8 mouse cellular contexts compared by ENCODE assay signal in genomic region chr6:34346096-34346898, GRCm38 (mm10). TPM values are rescaled to one million over a fixed set of nuclear protein-coding genes. Genes with fewer than 3 reads are reported as not detected.
DNase-seq lines count a peak whose midpoint lies in the region; ATAC-seq lines count a peak whose summit lies in the region.

No protein-coding gene starts in this region.

- H3K9me3 ChIP-seq in hindbrain, embryonic 15.5 days, result no peaks in the 10 kb centered on the region

- H3K27me3 ChIP-seq in hindbrain, embryonic 15.5 days, result no peaks in the 10 kb centered on the region

- DNase-seq in T-cell, adult 2 months (ENCODE audit: low spot score), result peak; percentile 68
- peak; percentile 66 to 77 for DNase-seq in cerebellum, postnatal 25 days
- DNase-seq in gastrocnemius, adult 18-20 months (ENCODE audit: low spot score), result peak; percentile 76
- DNase-seq in layer of hippocampus, postnatal 36 days, result peak; percentile 64 to 68
- DNase-seq in right cerebral cortex, postnatal 14 days, result peak; percentile 78
- peak; percentile 61 to 76 for DNase-seq in urinary bladder, postnatal 4 days (ENCODE audit: low spot score in 2 of 2)

- H3K4me1 ChIP-seq in hindbrain, embryonic 15.5 days (replicated peaks), result 0 out of 2 replicates have a peak, but pooled peaks cover 4% of the 10 kb centered on the region

- H3K36me3 ChIP-seq in hindbrain, embryonic 15.5 days, result no peaks in the 10 kb centered on the region

- no peak overlapping the region for H3K9ac ChIP-seq in hindbrain, embryonic 15.5 days

- H3K27ac ChIP-seq in hindbrain, embryonic 15.5 days (replicated peaks), result no peak overlapping the region

- peak overlapping the region; percentile 34 for H3K4me2 ChIP-seq in hindbrain, embryonic 15.5 days

- WGBS in hindbrain, embryonic 15.5 days, result 44% methylated on average over 14 of the region's 14 CpGs

- H3K4me3 ChIP-seq in hindbrain, embryonic 15.5 days, result no peak overlapping the region

- peak; percentile 61 for ATAC-seq in hindbrain, embryonic 15.5 days (ENCODE audit: low FRiP score, low read depth)
- peak; percentile 91 for ATAC-seq in megakaryocyte progenitor cell, adult 5-6 weeks (replicated peaks; ENCODE audit: poor library complexity)

RNA-seq across cellular contexts. Expression of gene Akr1b8, which starts 7.6 kb away (rescaled TPM):
- total RNA-seq in gastrocnemius, adult 18-20 months (2021), result 1 to 10 TPM; 2.6 TPM
- polyA plus RNA-seq in hindbrain, embryonic 15.5 days (2015; fragmentation: Nextera tagmentation; extraction: Ambion mirVana), result 4.3 and 5.2 TPM in 2 replicates
- under 1 TPM; 0.42 to 0.56 TPM for total RNA-seq in layer of hippocampus, postnatal 36 days (2021)
- 0.10 TPM in 1 of 2 replicates, not detected in the other for total RNA-seq in megakaryocyte progenitor cell, adult 5-6 weeks (2015)
- not detected in 2 replicates for total RNA-seq in megakaryocyte progenitor cell, adult 5-6 weeks (2017)

RNA-seq across cellular contexts. Expression of gene Akr1b3, which starts 29.0 kb away (rescaled TPM):
- 100 to 1,000 TPM; 171 to 189 TPM for total RNA-seq in gastrocnemius, adult 18-20 months (2021)
- 119 and 127 TPM in 2 replicates for polyA plus RNA-seq in hindbrain, embryonic 15.5 days (2015; fragmentation: Nextera tagmentation; extraction: Ambion mirVana)
- total RNA-seq in layer of hippocampus, postnatal 36 days (2021), result 10 to 100 TPM; 34.6 to 45.8 TPM
- total RNA-seq in megakaryocyte progenitor cell, adult 5-6 weeks (2015), result 266 and 287 TPM in 2 replicates
- total RNA-seq in megakaryocyte progenitor cell, adult 5-6 weeks (2017), result 143 and 145 TPM in 2 replicates

RNA-seq across cellular contexts. Expression of gene Akr1b10, which starts 37.7 kb away (rescaled TPM):
- 10 to 100 TPM; 53.7 to 55.5 TPM for total RNA-seq in gastrocnemius, adult 18-20 months (2021)
- 13.5 and 14.3 TPM in 2 replicates for polyA plus RNA-seq in hindbrain, embryonic 15.5 days (2015; fragmentation: Nextera tagmentation; extraction: Ambion mirVana)
- total RNA-seq in layer of hippocampus, postnatal 36 days (2021), result 10 to 100 TPM; 24.8 to 25.1 TPM
- total RNA-seq in megakaryocyte progenitor cell, adult 5-6 weeks (2015), result 43.5 and 53.8 TPM in 2 replicates
- total RNA-seq in megakaryocyte progenitor cell, adult 5-6 weeks (2017), result 29.7 and 41.0 TPM in 2 replicates
